Mouse (Mus musculus) CD4-positive, CD25-positive, alpha-beta regulatory T cell, adult 4 months (primary cell): ENCODE results near the gene Tmem179b. TPM values are rescaled to one million over a fixed set of nuclear protein-coding genes. Genes with fewer than 3 reads are reported as not detected.

Source experiments
- ATAC-seq: one replicate; pipeline ENCODE4 v1.8.0; 2017
- polyA plus RNA-seq, 2 experiments: library from polyadenylated mRNA; unstranded; fragments of 100-300 nt; shearing (Covaris generic); gene quantifications; one replicate each; pipeline ENCODE4 v1.2.1; 2017

Gene Tmem179b
- polyA plus RNA-seq = 100 to 1,000 TPM in 1 of 2 experiments, 10 to 100 TPM in 1; 85.6 to 101 TPM

DNA sequence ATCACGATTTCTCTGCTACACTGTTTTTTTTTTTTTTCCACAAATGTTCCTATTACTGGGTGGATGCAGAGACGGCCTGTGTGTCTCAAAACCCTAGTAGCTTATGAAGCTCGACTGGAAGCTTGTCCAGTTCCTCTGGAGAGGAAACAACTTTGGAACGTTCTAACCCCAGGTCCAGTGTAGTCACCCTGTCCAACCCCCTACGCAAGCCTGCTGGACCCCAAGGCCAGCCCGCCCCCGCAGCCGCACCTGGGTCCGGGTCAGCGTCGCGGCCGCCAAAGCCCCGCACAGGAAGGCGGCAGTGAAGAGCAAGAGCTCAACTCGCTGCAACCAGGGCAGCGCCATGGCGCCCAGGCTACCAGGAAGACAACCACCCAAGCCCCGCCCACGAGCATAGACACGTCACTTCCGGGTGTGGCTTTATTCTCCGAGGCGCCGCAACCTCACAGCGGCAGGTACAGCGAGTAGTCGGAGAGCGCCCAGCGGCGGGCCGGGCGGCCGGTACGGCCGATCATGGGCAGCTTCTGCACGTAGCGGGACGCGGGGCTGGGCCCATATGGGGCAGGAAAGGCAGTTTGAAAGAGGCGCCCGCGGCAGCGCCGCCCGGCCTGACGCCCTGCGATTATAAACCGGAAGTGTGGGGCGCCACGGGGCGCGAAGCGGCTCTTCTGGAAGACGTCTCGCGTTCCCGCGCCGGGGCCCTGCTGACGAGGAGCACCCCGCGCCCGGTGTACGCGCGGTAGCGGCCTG lies at the start of gene Tmem179b:
Gene Tmem179b (minus strand): TSS at position 382 of the 750 bp plus-strand sequence.
- peak; percentile 86 for ATAC-seq

DNA sequence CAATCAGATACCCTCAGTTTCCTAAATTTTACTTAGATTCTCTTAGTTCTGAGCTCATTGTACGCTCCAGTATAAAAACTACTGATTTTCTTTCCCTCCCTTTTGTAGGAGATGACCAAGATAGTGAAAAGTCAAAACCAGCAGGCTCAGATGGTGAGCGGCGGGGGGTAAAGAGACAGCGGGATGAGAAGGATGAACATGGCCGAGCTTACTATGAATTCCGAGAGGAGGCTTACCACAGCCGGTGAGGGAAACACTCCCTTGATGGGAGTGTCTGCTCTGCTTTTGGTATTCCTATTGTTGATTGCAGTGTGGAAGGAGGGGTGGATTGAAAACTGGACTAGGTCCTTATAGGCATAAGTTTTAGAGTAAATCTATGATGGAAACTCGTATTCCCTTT lies 48.4 kb upstream of the Tmem179b start:
- ATAC-seq = no peak

DNA sequence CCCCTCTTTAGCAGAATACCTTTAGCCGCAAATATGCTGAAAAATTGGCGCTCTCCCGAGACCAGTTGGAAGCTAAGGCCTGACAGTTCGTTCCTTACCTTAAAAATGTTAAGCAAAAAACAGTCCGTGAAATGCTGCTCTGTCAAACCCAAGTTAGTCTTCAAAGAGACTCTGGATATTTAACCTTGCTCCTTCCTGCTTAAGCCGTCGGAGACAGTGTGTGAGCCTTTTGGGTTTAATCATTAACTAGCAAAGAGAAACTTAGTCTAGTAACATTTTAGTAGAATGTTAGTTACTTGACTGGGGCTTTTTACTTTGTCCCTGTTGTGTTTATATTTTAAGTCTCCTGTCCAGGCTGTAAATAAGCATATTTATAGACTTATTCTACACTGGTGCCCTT lies 46.9 kb upstream of the Tmem179b start:
- no peak for ATAC-seq

DNA sequence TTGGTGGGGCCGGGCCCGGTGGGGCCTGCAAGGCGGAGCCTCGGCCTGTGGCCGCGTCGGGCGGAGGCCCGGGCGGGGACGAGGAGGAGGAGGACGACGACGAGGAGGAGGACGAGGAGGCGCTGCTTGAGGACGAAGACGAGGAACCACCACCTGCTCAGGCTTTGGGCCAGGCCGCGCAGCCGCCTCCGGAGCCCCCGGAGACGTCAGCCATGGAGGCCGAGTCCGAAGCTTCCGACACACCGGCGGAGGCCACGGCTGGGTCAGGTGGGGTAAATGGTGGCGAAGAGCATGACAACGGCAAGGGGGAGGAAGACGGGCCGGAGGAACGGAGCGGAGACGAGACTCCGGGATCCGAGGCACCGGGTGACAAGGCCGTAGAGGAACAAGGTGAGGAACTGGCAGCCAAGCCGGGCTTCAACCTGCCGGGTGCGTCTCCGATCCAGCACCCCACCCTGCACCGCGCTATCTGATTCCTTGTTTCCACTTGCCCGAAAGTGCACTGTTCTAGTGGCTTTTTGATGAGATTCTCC lies 46.2 kb upstream of the Tmem179b start:
- ATAC-seq = no peak

DNA sequence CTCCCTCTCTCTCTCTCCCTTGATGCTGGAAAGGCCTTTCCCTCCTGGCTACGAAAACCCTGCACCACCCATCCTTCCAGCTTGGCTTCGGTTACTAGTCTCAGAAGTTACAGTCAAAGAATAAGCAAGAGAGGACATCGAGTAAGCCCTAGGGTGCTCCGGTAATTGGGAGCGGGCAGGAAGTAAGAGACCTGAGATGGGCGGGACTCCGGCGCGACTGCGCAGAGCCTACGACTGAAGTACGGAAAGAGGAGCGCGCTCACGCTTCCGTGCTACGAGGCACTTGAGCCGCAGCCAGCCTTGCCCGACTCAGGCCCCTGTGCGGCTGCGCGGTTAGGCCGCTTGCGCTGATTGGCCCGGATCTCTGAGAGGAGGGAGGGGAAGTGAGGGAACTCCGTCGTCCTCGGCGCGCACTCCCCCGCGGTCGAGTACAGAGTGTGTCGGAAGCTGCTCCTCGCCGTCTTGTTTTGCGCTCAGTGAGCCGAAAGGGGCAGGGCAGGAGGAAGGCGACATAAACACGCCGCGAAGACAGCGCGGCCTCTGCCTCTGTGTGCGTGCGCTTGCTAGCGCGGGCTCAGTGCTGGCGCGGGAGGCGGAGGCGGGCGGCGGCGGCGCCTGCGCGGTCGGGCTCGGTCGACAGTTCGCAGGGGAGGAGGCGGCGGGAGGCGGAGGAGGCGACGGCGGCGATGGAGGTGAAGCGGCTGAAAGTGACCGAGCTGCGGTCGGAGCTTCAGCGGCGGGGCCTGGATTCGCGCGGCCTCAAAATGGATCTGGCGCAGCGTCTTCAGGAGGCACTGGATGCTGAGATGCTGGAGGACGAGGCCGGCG lies 45.5 kb upstream of the Tmem179b start, which contains the start of gene Hnrnpul2:
Gene Hnrnpul2 (plus strand): TSS at position 415 of the 828 bp plus-strand sequence.
- ATAC-seq = peak; percentile 83

DNA sequence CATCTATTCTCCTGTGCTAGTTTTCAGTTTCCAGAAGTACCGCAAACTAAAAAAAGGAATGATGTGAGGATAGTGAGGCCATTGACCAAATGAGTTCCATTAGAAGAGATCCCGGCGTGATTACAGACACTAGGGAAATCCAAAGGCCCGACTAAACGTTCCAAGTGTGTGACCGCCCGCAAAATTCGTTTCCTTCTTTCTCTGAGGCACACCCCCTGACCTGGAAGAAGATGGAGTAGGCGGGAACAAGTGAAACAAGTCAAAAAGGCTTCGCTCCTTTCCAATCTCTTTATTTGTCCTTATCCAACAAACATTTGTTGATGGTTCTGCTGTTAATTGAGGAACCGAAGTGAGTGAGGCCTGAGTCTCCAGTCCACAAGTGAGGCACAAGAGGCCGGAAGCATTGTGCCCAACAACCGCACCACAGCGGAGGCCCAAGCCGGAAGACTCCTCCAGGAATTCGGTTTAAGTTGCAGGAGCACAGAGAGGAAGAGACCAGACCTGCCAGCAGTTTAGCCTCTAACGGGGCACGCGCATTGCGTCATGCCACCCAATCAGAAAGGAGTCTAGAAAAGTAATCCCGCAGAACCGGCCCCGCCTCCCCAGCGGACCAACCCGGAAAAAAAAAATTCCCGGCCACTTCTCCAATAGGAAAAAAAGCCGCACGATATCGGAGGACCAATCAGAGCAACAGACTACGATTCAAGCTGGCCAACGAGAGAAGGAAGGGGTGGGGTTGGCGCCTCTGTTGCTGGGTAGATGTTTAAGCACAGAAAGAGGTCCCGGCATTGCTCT lies 44.7 kb upstream of the Tmem179b start, which contains the start of gene Ttc9c:
Gene Ttc9c (minus strand): TSS at position 533 of the 795 bp plus-strand sequence.
- ATAC-seq = peak; percentile 71

DNA sequence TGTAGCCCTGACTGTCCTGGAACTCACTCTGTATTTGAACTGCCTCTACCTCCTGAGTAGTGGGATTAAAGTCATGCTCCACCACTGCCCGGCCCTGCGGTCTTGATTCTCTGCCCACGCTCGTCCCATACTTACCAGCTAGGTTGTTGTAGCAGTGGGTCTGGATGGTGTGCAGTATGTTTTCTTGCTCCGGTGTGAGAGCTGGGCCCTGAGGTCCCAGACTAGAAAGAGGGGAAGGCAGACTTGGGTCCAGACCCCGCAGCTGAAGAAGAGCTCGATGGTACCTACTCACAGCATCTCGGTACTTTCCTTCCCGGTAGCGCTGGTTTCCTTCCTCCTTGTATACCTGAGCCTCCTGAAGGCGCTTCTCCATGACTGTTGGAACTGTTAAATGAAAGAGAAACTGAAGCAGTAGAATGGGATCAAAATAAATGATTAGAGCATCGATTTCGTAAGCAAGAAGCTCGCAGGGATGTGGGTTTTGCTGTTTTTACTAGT lies 44.1 kb upstream of the Tmem179b start:
- no peak for ATAC-seq

DNA sequence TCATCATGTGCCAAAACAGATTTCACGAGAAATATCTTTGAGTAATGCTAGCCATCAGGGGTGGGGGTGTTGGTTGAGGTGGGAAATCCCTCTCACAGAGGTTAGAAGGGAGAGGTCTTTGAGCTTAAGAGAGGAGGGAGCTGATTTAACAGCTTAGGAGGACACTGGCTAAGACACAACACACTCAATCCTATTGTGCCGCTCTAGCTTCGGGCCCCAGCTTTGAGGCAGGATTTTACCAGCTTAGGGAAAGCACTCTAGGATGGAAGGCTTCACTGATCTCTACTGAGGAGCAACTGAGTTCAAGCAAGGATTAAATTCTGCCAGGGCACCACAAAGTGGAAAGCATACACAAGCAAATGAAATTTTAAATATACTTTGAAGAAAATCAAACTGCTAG lies 42.7 kb upstream of the Tmem179b start:
- ATAC-seq = no peak

DNA sequence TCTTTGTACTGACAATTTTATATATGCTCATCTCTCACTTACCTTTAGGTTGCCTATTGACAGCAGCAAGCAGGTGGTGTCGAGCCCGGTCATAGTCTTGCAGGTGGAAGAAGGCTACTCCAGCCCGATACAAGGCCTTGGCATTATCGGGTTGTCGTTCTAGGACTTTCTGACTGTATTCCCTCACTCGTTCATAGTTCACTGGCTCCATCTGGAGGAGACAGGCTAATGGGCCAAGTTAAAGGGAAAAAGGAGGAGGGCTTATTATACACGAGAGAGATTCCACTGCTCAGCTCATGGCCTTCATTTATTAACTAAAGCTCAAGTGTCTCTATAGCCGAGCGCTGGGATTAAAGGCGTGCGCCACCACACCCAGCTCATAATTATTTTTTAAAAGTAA lies 41.5 kb upstream of the Tmem179b start:
- no peak for ATAC-seq

DNA sequence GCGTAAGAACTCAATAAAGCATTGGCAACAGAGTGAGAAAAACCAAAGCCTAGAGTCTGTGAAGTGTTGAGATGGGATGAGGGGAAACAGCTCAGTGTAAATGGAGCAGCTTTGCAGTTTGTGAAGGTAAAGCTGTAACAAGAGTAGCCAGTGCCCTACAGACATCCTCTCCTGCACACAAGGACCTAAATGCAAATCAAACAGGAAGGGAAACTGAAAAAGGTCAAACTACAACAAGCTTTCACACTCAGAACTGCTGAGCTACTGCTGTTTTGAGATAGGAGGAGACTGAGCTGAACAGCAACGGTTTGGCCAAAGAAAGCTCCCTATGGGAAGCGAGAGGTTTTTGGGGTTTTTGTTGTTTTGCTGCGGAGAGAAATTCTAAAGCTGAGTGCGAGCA lies 32.5 kb upstream of the Tmem179b start:
- ATAC-seq = no peak

DNA sequence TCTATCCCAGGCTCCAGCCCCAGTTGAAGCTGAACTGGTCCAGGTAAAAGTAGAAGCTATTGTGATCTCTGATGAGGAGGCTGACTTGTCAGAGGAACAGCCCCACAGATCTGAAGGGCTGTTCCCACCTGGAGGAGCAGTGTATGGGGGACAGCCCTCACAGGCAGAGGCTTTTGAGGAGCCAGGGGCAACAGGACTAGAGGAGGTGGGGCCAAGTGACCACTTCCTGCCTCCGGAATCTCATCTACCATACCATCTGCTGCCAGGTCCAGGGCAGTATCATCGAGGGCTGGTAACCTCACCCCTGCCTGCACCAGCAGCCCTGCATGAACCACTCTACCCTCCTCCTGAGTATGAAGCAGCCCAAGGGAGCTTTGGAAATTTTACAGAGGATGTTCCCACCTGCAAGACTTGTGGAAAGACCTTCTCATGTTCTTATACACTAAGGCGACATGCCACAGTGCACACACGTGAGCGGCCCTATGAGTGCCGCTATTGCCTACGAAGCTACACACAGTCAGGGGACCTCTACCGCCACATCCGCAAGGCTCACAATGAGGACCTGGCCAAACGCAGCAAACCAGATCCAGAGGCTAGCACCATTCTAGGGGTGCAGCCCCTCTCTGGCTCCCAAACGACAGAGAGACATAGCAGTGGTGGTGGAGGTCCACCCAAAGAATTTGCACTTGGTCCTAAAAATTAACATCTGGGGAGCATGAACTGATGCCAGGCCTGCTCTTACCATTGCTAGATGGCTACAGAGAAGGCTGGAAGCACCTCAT lies 29.8 kb upstream of the Tmem179b start:
- ATAC-seq = no peak

DNA sequence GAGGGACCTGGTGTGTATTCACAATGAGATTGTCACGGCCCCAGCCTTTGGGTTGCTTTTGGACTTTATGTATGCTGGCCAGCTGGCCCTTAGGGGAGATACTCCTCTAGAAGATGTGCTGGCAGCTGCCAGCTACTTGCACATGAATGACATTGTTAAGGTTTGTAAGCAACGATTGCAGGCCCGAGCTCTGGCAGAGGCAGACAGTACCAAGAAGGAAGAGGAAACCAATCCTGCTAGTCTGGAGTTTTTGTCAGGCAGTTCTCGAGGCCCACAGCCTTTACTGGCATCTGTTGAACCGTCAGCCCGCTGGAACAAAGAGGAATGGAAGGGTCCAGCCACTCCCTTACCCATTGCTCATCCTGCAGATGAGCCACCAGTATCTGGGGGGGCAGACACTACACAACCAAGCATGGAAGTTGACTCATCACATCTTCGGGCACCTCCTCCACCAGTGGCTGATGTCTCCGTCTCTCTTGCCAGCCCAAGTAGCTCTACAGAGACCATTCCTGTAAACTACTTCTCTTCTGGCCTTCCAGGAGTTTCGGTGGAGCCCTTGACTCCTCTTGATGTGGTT lies 29.0 kb upstream of the Tmem179b start:
- ATAC-seq = no peak

DNA sequence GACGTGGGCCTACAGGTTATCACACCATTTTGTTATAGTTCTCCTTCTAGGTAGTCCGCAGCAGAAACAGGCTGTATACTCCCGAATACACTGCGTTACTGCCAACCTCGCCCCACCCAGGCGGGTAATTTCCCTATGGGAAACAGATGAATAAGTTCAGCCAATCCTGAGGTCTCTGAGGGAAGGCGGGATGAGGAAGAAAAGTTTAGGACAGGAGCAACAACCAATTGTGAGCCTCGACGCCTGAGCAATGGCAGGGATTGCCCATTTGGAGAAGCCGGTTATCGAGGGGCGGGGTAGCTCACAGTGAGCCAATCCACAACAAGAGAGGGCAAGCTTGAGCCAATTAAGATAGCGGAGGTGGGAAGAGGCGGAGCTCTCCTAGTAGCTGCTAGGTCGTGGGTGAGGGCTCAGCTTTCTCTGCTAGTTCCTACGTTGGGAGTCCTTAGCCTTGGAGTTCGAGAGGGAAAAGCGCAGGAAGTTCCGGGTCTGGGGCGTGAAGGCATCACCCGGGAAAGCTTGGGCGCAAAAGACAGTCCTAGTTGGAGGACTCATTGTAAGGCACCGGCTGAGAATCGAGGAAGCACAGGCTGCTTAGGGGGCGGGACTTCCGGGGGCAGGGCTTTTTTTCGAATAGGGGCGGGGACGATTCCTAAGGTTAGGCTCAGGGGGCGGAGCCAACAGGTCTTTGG lies 28.0 kb upstream of the Tmem179b start, which contains the start of gene Zbtb3:
Gene Zbtb3 (plus strand): TSS at position 426 of the 692 bp plus-strand sequence.
- peak; percentile 88 for ATAC-seq

DNA sequence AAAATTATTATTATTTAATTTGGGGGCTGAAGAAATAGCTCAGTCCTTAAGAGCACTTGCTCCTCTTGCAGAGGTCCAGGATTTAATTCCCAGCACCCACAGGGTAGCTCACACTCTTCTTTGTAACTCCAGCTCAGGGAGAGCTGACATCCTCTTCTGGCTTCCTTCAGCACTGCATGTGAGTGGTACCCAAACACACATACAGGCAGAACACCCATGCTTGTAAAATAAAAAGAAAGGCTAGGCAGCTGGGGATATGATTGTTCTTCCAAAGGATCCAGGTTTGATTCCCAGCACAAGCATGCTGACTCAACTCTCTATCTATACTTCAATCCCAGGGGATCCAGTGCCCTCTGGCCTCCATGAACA lies 24.7 kb upstream of the Tmem179b start:
- no peak for ATAC-seq

DNA sequence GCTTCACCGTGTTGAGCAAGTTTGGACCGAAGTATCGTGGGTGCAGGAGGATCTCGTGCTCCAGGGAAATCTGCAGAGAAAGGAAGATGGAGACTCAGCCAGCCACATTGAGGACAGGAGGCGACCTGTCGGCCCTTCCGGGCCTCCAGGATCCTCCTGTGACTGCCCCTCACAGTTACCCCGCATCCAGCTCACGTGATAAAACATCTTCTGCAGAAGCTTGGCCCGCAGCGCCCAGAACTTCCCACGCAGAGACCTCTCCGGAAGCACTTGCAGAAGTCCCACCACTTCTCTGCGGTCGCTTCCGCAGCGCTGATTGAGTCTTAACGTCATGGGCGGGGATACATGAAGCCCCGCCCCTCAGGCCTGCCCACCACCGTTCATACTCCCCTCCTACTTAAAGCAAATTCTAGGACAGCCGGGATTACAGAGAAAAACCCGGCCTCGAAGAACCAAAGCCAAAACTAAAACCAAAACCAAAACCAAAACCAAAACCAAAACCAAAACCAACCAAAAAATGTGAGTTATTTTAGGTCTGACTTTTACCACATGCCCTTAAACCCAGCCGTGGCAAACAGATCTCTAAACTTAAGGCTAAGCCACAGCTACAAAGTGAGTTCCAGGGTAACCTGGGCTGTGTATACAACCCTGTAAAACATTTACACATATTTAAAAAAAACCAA lies 24.1 kb upstream of the Tmem179b start, which contains the start of gene Polr2g:
Gene Polr2g (minus strand): TSS at position 314 of the 683 bp plus-strand sequence.
- peak; percentile 68 for ATAC-seq

DNA sequence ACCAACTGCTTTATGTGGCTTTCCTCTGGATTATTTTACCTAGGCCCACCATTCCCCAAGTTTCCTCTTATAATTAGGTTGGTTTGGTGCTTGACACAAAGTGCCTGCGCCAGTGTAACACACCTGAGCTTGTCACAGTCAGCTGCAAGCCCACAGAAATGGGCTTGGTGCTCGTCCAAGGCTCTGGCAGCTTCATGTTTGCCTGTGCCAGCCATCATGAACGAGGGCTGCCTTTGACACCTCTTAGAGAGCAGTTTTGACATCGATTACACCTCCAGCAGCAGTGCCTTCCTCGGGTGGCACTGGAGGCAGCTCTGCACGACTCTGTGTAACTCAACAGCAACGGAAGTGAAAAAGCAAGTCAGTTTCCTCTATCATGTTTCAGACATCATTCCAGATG lies 15.9 kb upstream of the Tmem179b start:
- no peak for ATAC-seq

DNA sequence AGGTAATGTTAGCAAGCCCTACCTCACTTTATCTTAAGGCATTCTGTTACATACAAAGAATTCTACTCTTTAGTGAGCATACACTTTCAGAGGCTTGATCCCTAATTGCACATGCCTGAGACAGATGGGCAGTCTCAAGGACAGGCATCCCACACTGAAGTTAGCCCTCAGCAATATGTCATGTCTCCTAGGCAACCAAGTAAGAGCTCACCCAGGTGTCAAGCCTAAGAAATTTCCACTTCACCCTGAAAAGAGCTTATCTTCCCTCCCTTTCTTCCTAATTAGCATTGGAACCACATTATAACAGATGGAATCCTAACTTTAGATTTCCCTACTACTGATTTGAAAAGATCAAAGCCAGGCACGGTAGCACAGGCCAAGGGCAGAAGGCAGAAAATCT lies 14.9 kb upstream of the Tmem179b start:
- ATAC-seq = no peak

DNA sequence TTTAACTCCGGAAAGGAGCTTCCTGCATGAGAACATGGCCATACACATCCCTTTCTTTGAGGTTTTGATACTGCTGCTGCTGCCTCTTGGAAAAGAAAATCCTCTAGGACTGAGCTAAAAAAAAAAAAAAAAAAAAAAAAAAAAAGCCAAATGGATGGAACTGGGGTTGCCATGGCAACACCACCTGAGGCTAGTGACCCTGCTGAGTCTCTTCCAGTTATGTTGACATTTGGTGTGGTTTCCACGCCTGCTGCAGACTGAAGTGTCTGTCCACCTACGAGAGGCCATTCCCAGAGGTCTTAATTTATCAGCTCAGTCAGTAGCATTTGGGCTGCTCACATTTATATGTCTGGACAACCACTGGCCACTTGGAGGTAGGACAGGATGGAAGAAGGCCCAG lies 14.3 kb upstream of the Tmem179b start:
- no peak for ATAC-seq

DNA sequence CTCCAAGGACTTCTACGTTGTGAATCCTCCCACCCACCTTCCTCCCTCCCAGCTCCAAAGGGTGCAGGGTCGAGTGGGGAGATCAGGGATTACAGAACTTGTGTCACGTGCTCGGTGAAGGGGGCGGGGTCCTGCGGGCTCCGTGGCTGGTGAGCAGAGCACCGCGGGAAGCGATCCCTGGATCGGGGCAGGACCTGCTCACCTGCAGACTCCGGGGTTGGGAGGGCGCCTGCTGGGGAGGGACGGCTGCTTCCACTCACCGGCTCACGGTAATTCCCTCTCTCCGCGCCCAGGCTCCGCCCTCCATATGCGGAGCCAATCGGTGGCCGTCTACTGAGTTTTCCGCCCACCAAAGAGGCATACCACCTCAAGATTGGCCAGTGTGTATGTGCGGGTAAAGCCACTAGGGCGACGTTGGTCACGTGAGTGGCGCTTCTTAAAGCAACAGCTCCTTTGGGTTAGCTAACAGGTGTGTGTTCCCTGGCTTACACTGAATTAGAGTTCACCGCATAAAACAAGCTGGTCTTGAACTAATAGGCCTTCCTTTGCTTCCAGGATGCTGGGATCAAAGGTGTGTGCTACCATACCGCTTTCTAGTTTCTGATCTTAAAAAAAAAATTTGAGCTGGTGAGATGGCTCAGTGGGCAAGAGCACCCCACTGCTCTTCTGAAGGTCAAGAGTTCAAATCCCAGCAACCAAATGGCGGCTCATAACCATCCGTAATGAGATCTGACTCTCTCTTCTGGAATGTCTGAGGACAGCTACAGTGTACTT lies 11.9 kb upstream of the Tmem179b start, which contains the start of gene Taf6l:
Gene Taf6l (minus strand): TSS at position 410 of the 774 bp plus-strand sequence.
- peak; percentile 100 for ATAC-seq
